In the genomic region with DNA sequence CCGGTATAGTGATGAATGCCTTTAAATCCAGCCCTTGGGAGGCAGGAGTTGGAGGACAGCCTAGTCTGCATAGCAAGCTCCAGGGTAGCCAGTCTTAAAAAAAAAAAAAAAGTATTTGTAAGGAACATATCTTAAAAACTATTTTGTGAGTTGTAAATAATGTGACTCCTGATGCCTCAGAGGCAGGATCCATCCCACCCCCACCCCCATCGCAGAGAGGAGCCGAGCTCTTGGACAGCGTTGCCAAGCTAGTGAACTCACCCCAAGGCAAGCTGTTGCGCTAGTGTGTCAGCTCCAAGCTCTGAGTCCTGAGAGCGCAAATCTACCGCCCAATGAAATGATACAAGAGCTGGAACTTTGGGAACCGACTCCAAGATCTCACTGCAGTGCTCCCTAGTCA, we compare ENCODE assay signal across 33 mouse cellular contexts. TPM values are rescaled to one million over a fixed set of nuclear protein-coding genes. Genes with fewer than 3 reads are reported as not detected.
DNase-seq lines count a peak whose midpoint lies in the region; ATAC-seq and TF ChIP-seq lines count a peak whose summit lies in the region.
"Had no signal": no experiment of that assay in that cellular context is flagged by ENCODE, and none has a peak within 500 bp of the region (broad histone marks: within the 10 kb centered on the region; RNA-seq: fewer than 3 reads in every experiment).

No protein-coding gene starts in this region.

- no peaks in the 10 kb centered on the region for H3K4me1 ChIP-seq in lung, embryonic 14.5 days (ENCODE audit: insufficient read depth)
- H3K4me1 ChIP-seq in testis, adult 2 months (ENCODE audit: control insufficient read depth, insufficient read depth, low read length), result peaks cover 5% of the 10 kb centered on the region
- H3K4me1 ChIP-seq: forebrain, embryonic 13.5 days; hindbrain, embryonic 12.5 days; intestine, embryonic 15.5 days had no signal

- no peak overlapping the region for H3K4me2 ChIP-seq in lung, embryonic 14.5 days
- H3K4me2 ChIP-seq: forebrain, embryonic 13.5 days; hindbrain, embryonic 12.5 days; intestine, embryonic 15.5 days had no signal

- 52% methylated on average over 8 of the region's 8 CpGs for WGBS in lung, embryonic 14.5 days

- no peak overlapping the region for H3K27ac ChIP-seq in lung, embryonic 14.5 days (ENCODE audit: low read depth)
- H3K27ac ChIP-seq in testis, adult 2 months (ENCODE audit: control insufficient read depth, insufficient read depth, low read depth, low read length), result peak overlapping the region; percentile 83
- H3K27ac ChIP-seq: forebrain, embryonic 13.5 days; hindbrain, embryonic 12.5 days; hindbrain, postnatal 0 days; intestine, embryonic 15.5 days; liver, embryonic 14.5 days; macrophage had no signal

- H3K9me3 ChIP-seq in lung, embryonic 14.5 days (ENCODE audit: low read depth, low read length), result no peaks in the 10 kb centered on the region
- H3K9me3 ChIP-seq: forebrain, embryonic 13.5 days; hindbrain, embryonic 12.5 days; intestine, embryonic 15.5 days had no signal

- no peaks in the 10 kb centered on the region for H3K27me3 ChIP-seq in lung, embryonic 14.5 days (ENCODE audit: insufficient read depth, low read length)
- no peaks in the 10 kb centered on the region for H3K27me3 ChIP-seq in testis, adult 2 months (ENCODE audit: control insufficient read depth, insufficient read depth, low read length)
- H3K27me3 ChIP-seq: forebrain, embryonic 13.5 days; hindbrain, embryonic 12.5 days; intestine, embryonic 15.5 days had no signal

- H3K9ac ChIP-seq in lung, embryonic 14.5 days, result no peak overlapping the region
- H3K9ac ChIP-seq: forebrain, embryonic 13.5 days; hindbrain, embryonic 12.5 days; intestine, embryonic 15.5 days; liver, embryonic 14.5 days had no signal

- peak; percentile 44; the same call in 1 of the 2 replicates for ATAC-seq in lung, embryonic 14.5 days (ENCODE audit: insufficient read depth)
- no peak for ATAC-seq in frontal cortex, adult (ENCODE audit: low TSS enrichment)
- ATAC-seq: forebrain, embryonic 13.5 days; hindbrain, postnatal 0 days; intestine, embryonic 15.5 days had no signal

- no peaks in the 10 kb centered on the region for H3K36me3 ChIP-seq in lung, embryonic 14.5 days (ENCODE audit: insufficient read depth)
- no peaks in the 10 kb centered on the region for H3K36me3 ChIP-seq in testis, adult 2 months (ENCODE audit: control insufficient read depth, insufficient read depth, low read length)
- H3K36me3 ChIP-seq: hindbrain, embryonic 12.5 days; intestine, embryonic 15.5 days had no signal

- DNase-seq in lung, embryonic 14.5 days, result peak; percentile 64
- DNase-seq in lung, postnatal 4 days, result no peak
- DNase-seq in testis, postnatal 10 days (ENCODE audit: low spot score), result no peak
- DNase-seq in adipocyte (ENCODE audit: low spot score), result peak; percentile 49
- no peak for DNase-seq in adrenal gland, postnatal 14 days
- DNase-seq: adrenal gland, postnatal 36 days; cerebellum, adult 2 months; cerebellum, postnatal 25 days; gastrocnemius, postnatal 14 days; heart, postnatal 36 days; kidney, adult 2 months; kidney, postnatal 4 days; layer of hippocampus, postnatal 36 days; left cerebral cortex, postnatal 4 days; liver; midbrain, embryonic 14.5 days; thymus, adult 18-20 months; thymus, postnatal 25 days had no signal

- no peak for TF ChIP-seq CTCF in lung, embryonic 14.5 days (IDR thresholded peaks at IDR 0.05; ENCODE audit: low read depth)
- TF ChIP-seq CTCF in testis, adult 2 months (IDR thresholded peaks at IDR 0.05; ENCODE audit: control insufficient read depth, insufficient read depth, insufficient replicate concordance, low read depth, low read length), result no peak

- H3K4me3 ChIP-seq in lung, embryonic 14.5 days (ENCODE audit: low read depth, low read length), result no peak overlapping the region
- peak overlapping the region; percentile 78 for H3K4me3 ChIP-seq in testis, adult 2 months (ENCODE audit: control insufficient read depth, low read depth, low read length)
- H3K4me3 ChIP-seq: forebrain, embryonic 13.5 days; hindbrain, embryonic 12.5 days; intestine, embryonic 15.5 days had no signal

- no peak for TF ChIP-seq POLR2A in testis, adult 2 months (IDR thresholded peaks at IDR 0.05; ENCODE audit: control insufficient read depth, low read depth, low read length)

RNA-seq across cellular contexts. Expression of gene Fam186a, which starts 35.6 kb away (rescaled TPM):
- 0.04 TPM in 1 of 2 replicates, not detected in the other for polyA plus RNA-seq in lung, embryonic 14.5 days (2014; fragmentation: Nextera tagmentation; extraction: Ambion mirVana)
- 65.1 and 69.6 TPM in 2 replicates for polyA plus RNA-seq in testis, adult 2 months (2012; rRNA removed)
- 0.04 and 0.07 TPM in 2 replicates for total RNA-seq in adrenal gland, postnatal 14 days (2021)
- total RNA-seq: granulocyte monocyte progenitor cell, adult 5-6 weeks; megakaryocyte-erythroid progenitor cell, adult 5-6 weeks; monocyte, adult 5-6 weeks had no signal
- polyA plus RNA-seq: embryonic facial prominence, embryonic 11.5 days; forebrain, embryonic 13.5 days; heart, embryonic 16.5 days; hindbrain, embryonic 12.5 days; hindbrain, postnatal 0 days; intestine, embryonic 15.5 days; liver, embryonic 14.5 days; macrophage; midbrain, embryonic 14.5 days; small intestine, adult 2 months; stomach, embryonic 14.5 days had no signal

RNA-seq across cellular contexts. Expression of gene Larp4, which starts 38.6 kb away (rescaled TPM):
- 39.3 and 41.0 TPM in 2 replicates for polyA plus RNA-seq in lung, embryonic 14.5 days (2014; fragmentation: Nextera tagmentation; extraction: Ambion mirVana)
- 30.1 and 37.9 TPM in 2 replicates for polyA plus RNA-seq in testis, adult 2 months (2012; rRNA removed)
- total RNA-seq in adrenal gland, postnatal 14 days (2021), result 87.7 and 94.9 TPM in 2 replicates

RNA-seq across cellular contexts. Expression of gene Lima1, which starts 56.0 kb away (rescaled TPM):
- polyA plus RNA-seq in lung, embryonic 14.5 days (2014; fragmentation: Nextera tagmentation; extraction: Ambion mirVana), result 41.1 and 42.8 TPM in 2 replicates
- polyA plus RNA-seq in testis, adult 2 months (2012; rRNA removed), result 3.8 and 4.1 TPM in 2 replicates
- 37.4 and 39.9 TPM in 2 replicates for total RNA-seq in adrenal gland, postnatal 14 days (2021)

Comparison
In these comparisons a context has a peak if more than half of its experiments do, and no peak if none do; other contexts are left out.
1. DNase-seq: peak in lung, embryonic 14.5 days (single experiment) and adipocyte (single experiment); none in lung, postnatal 4 days (0 of 2), testis, postnatal 10 days (single experiment) and adrenal gland, postnatal 14 days (single experiment).
2. RNA of gene Fam186a, which starts 35.6 kb away (polyA plus RNA-seq): 65.1 to 69.6 TPM in testis, adult 2 months; 0.04 TPM in lung, embryonic 14.5 days; every median in the first group is over 10 times any median in the second.